Mouse (Mus musculus) stomach, embryonic 14.5 days (tissue): Measurements from ENCODE around the gene Nlrp10. TPM values are rescaled to one million over a fixed set of nuclear protein-coding genes. Genes with fewer than 3 reads are reported as not detected.
A peak's percentile ranks its signal among the peaks of the same experiment; 100 is the strongest.

Experiments used
- ATAC-seq: fragments of 200-750 bp; cut with Nextera tagmentation; 2 replicates; pipeline ENCODE4 v1.8.0; 2017; ENCODE audit warnings: low read depth, moderate TSS enrichment; ENCODE audit not compliant: insufficient number of reproducible peaks, insufficient read depth, low FRiP score
- H3K27ac ChIP-seq: fragments of 300-500 bp; sonication (generic); 2 replicates; pipeline ENCODE4 v1.5.1; 2014; ENCODE audit warnings: mild to moderate bottlenecking, low read length, moderate library complexity, mixed read lengths
- H3K27me3 ChIP-seq: fragments of 300-500 bp; sonication (generic); 2 replicates; pipeline ENCODE4 v1.6.1; 2014; ENCODE audit warnings: low read length, control low read depth, mixed read lengths; ENCODE audit not compliant: control insufficient read depth, insufficient read depth
- H3K36me3 ChIP-seq: fragments of 300-500 bp; sonication (generic); 2 replicates; pipeline ENCODE4 v1.6.1; 2014; ENCODE audit warnings: mild to moderate bottlenecking, control low read depth, low read length, moderate library complexity, mixed read lengths; ENCODE audit not compliant: control insufficient read depth, insufficient read depth
- H3K4me1 ChIP-seq: fragments of 300-500 bp; sonication (generic); 2 replicates; pipeline ENCODE4 v1.6.1; 2014; ENCODE audit warnings: low read length, control low read depth, mixed read lengths; ENCODE audit not compliant: control insufficient read depth, insufficient read depth
- H3K4me2 ChIP-seq: fragments of 300-500 bp; sonication (generic); replicated peaks from 2 replicates; pipeline ENCODE4 v1.6.1; 2014; ENCODE audit warnings: low read depth, low read length, control low read depth
- H3K4me3 ChIP-seq: fragments of 300-500 bp; sonication (generic); 2 replicates; pipeline ENCODE4 v1.5.1; 2014; ENCODE audit warnings: low read depth, low read length, control low read depth
- H3K9ac ChIP-seq: fragments of 300-500 bp; sonication (generic); replicated peaks from 2 replicates; pipeline ENCODE4 v1.6.1; 2014; ENCODE audit warnings: low read depth, mild to moderate bottlenecking, control low read depth, low read length, moderate library complexity, mixed read lengths
- H3K9me3 ChIP-seq: fragments of 300-500 bp; sonication (generic); 2 replicates; pipeline ENCODE4 v1.6.1; 2016; ENCODE audit warnings: low read depth, low read length, control low read depth; ENCODE audit not compliant: control insufficient read depth
- WGBS: fragments of 180-500 bp; shearing (Covaris S2); extraction: QIAGEN DNeasy Blood & Tissue Kit; methylation state at CpG from one replicate; pipeline ENCODE4 v1.1.7; 2014; 5-methylcytosine and 5-hydroxymethylcytosine counted together
- polyA plus RNA-seq: library from polyadenylated mRNA; unstranded; fragments of >200 nt; fragmentation: Nextera tagmentation; extraction: Ambion mirVana; gene quantifications from 2 replicates; pipeline ENCODE4 v1.2.1, GENCODE M21; 2014

Gene Nlrp10
- polyA plus RNA-seq: not detected in 2 replicates

DNA sequence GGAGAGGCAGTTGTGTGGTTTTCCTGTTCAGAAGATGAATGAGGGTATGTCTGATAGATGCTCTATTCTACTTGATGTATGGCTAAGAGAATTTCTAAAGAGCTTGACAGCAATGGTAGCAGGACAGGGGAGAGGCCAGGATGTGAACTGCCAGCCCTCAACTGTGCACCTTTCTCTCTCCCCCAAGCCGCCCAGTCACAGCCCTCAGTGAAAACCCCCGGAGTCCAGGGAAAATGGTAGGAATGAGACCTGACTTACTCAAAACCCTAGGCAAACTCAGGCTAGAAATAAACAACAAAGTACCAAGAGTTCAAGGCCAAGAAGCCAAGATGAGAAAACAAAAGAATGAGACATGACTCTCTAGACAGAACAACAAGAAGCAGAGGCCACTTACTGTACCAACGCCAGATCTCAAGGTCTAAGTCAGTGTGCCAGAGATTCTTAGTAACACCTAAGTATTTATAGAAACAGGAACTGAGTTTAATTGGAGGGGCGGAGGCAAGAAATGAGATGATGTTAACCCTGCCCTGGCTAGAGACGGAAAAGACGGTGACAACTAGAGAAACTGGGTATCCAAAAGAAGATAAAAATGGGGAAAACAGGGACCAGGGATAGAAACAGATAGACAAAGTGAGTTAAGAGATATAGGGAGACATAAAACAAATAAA, at the start of gene Nlrp10:
Nlrp10 (minus strand) TSS at position 453 of the 668 bp plus-strand sequence.
- Histone ChIP-seq H3K4me1 (no peaks in the 10 kb centered on the region), H3K27me3 (no peaks in the 10 kb centered on the region), H3K27ac (no peak within 1 kb of the TSS), H3K4me3 (no peak within 1 kb of the TSS), H3K36me3 (no peaks in the 10 kb centered on the region), H3K9me3 (no peaks in the 10 kb centered on the region), H3K4me2 (no peak within 1 kb of the TSS), H3K9ac (no peak within 1 kb of the TSS)
- 69% methylated on average over 6 of the region's 6 CpGs for WGBS
- no peak for ATAC-seq

DNA sequence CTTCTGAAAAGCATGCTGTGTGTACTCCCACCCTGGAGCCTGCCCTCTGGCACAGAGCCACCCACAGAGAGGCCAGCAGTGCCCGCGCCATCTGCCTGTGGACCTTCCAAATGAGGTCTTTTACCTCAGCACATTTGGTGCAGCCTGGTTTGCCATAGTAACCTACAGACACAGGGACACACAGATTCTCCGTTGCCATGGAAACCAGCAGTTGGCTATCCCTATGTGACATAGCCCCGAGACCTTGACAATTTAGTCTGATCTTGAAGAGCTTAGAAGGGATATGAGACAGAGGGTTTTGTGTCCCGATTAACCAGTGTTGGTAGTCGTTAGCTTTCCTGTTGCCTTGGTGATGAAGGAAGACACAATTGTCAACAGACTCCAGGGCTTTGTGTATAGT, 42.3 kb upstream of the Nlrp10 start:
- Histone ChIP-seq H3K4me3 (no peak overlapping the region), H3K9ac (no peak overlapping the region), H3K9me3 (no peaks in the 10 kb centered on the region), H3K27ac (no peak overlapping the region), H3K27me3 (no peaks in the 10 kb centered on the region), H3K36me3 (no peaks in the 10 kb centered on the region), H3K4me1 (no peaks in the 10 kb centered on the region), H3K4me2 (no peak overlapping the region)
- no peak for ATAC-seq
- 71% methylated on average over 6 of the region's 6 CpGs for WGBS

DNA sequence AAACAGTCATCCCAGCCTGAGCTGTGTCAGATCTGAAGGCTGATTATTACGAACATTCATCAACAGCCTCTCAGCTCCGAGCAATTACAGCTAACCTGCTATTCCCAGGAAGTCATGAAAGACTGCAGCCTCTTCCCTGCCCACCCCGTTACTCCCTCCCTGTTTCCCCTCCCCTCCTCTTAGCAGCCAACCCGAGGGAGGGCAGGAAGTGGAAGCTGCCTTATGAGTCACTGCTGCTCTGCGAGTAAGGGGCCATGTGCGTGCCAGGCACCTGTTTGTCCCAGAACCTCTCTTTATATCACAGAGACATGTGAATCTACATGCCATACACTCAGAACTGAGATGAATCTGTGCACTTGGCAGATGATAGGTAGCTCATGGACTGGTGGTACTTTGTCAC, 38.2 kb upstream of the Nlrp10 start:
- Histone ChIP-seq H3K36me3 (no peaks in the 10 kb centered on the region), H3K4me1 (no peaks in the 10 kb centered on the region), H3K9ac (no peak overlapping the region), H3K27me3 (no peaks in the 10 kb centered on the region), H3K4me2 (no peak overlapping the region), H3K27ac (no peak overlapping the region), H3K4me3 (no peak overlapping the region), H3K9me3 (no peaks in the 10 kb centered on the region)
- ATAC-seq: peak; percentile 30; the same call in 1 of the 2 replicates
- WGBS: 34% methylated on average over 6 of the region's 6 CpGs

DNA sequence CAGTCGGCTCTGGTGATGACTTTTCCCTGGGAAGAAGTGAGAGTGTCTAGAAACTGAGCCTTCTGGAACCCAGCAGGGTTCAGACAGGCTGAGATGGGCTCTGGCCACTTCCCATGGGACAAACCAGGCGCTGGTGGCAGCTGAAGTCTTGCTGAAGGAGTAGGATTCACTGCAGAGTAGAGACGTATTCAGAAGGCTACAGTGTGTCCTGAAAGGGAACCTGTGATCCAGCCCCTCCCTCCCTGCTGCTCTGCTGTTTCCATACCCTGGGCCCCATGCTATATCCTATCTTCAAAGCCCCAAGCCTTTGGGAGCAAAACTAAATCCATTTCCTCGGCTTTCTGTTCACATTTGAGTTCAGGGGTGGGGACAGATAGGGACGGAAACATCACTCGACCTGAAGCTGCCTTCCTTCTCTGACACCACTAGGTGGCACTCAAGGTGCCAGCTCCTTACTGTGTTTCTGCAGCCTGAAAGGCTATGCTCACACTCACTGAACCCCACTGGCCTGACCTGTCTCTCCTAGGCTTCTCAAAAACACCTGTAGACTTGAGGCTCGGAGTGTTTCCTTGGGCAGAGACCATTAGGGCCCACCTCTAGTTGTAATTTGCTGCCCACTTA, 36.9 kb upstream of the Nlrp10 start:
- H3K4me2 ChIP-seq: no peak overlapping the region
- H3K4me1 ChIP-seq: no peaks in the 10 kb centered on the region
- WGBS: 29% methylated on average over 7 of the region's 7 CpGs
- no peak overlapping the region for H3K4me3 ChIP-seq
- no peak overlapping the region for H3K27ac ChIP-seq
- no peak overlapping the region for H3K9ac ChIP-seq
- no peaks in the 10 kb centered on the region for H3K36me3 ChIP-seq
- H3K9me3 ChIP-seq: no peaks in the 10 kb centered on the region
- H3K27me3 ChIP-seq: no peaks in the 10 kb centered on the region
- ATAC-seq: peak; percentile 49; the same call in 1 of the 2 replicates

DNA sequence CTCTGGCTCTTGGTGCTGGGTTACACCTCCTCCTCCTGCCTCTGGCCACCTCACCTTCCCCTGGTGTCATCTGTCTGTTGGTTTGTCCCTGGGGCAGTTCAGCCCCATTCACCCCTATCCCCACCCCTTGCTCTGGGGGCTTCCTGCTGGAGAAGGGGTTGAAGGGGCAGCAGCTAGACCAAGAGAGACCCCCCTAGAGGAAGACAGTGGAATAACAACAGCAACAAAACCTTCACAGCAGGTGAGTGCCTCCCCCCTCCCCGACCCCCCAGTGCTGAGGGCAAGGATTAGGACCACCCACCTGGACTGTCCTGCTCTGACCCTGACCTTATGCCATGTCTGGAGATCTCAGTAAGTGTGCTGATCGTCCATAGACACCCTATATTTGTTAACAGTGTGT, 36.0 kb upstream of the Nlrp10 start:
- Histone ChIP-seq H3K4me3 (no peak overlapping the region), H3K27me3 (no peaks in the 10 kb centered on the region), H3K9ac (no peak overlapping the region), H3K4me1 (no peaks in the 10 kb centered on the region), H3K4me2 (no peak overlapping the region), H3K27ac (no peak overlapping the region), H3K36me3 (no peaks in the 10 kb centered on the region), H3K9me3 (no peaks in the 10 kb centered on the region)
- no peak for ATAC-seq
- 38% methylated on average over 2 of the region's 2 CpGs for WGBS

DNA sequence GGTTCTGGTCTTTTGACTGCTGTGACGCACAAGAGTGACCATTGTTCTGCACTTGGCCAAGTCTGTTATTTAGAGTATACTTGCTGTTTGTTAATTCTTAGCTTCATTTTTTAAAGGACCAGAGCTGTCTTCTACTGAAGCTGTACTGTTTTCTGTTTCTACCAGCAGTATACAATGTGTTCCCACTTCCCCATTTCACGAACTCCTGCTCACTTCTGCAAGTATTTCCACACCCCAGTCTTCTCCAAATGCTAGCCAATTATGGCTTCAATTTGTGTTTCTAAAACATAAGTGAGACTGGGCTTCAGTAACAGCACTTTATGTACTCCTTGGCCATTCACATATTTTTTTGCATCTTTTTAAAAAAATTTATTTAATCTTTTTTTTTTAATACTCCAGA, 27.8 kb upstream of the Nlrp10 start:
- no peaks in the 10 kb centered on the region for H3K9me3 ChIP-seq
- H3K4me1 ChIP-seq: no peaks in the 10 kb centered on the region
- H3K27ac ChIP-seq: no peak overlapping the region
- 69% methylated on average over 2 of the region's 2 CpGs for WGBS
- ATAC-seq: no peak
- H3K36me3 ChIP-seq: no peaks in the 10 kb centered on the region
- no peak overlapping the region for H3K4me3 ChIP-seq
- no peak overlapping the region for H3K4me2 ChIP-seq
- H3K27me3 ChIP-seq: no peaks in the 10 kb centered on the region
- no peak overlapping the region for H3K9ac ChIP-seq

DNA sequence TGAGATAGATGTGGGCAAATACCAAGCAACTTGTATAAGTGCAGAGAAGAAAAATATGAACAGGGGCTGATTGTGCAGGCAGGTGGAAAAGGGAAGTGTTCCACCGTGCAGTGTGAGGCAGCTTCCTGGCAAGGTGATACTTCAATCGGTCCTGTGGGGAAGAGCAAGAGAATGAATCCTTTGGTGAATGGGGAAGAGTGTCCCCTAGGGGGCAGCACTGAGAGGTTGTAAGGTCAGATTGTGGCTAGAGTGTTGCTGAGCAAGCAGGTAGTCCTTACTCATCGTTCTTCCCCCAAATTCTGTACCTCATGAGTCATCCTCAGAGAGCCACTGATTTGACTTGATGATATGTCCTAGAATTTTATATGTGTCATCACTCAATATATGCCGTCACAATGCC, 24.2 kb upstream of the Nlrp10 start:
- Histone ChIP-seq H3K27me3 (peaks cover 26% of the 10 kb centered on the region), H3K9me3 (no peaks in the 10 kb centered on the region), H3K4me2 (no peak overlapping the region), H3K4me3 (no peak overlapping the region), H3K4me1 (0 out of 2 replicates have a peak, but pooled peaks cover 4% of the 10 kb centered on the region), H3K9ac (no peak overlapping the region), H3K36me3 (no peaks in the 10 kb centered on the region), H3K27ac (no peak overlapping the region)
- no peak for ATAC-seq
- 54% methylated on average over 4 of the region's 4 CpGs for WGBS

DNA sequence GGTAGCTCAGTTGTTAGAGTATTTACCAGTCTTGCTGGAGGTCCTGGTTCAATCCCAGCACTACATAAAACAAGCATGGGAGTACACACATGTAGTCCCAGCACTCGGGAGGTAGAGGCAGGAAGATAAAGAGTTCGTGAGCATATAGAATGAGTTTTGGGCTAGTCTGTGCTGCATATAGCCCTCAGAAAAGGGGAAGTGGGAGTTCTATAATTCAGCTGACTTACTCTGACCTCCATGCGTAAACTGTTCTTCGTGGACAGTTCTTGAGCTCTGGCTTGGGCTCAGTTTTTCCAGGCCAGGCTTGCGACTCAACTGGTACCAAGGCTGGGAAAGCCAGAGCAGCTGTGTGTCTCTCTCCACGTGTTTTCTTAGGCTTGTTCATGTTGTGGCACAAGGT, 22.8 kb upstream of the Nlrp10 start:
- Histone ChIP-seq H3K27ac (no peak overlapping the region), H3K4me3 (no peak overlapping the region), H3K9ac (no peak overlapping the region), H3K36me3 (no peaks in the 10 kb centered on the region), H3K27me3 (peaks cover 26% of the 10 kb centered on the region), H3K4me1 (0 out of 2 replicates have a peak, but pooled peaks cover 4% of the 10 kb centered on the region), H3K4me2 (no peak overlapping the region), H3K9me3 (no peaks in the 10 kb centered on the region)
- WGBS: 81% methylated on average over 6 of the region's 6 CpGs
- no peak for ATAC-seq
